Mouse (Mus musculus) ES-E14 (cell line): ENCODE data around the gene Prkaa1.

Experiments used
- CHD2 ChIP-seq: IDR thresholded peaks from 2 replicates; pipeline ENCODE4 v1.6.1; 2014; ENCODE audit warnings: mild to moderate bottlenecking, low read depth, low read length, inconsistent platforms
- MAFK ChIP-seq: IDR thresholded peaks from 2 replicates; pipeline ENCODE4 v1.6.1; 2014; ENCODE audit warnings: mild to moderate bottlenecking, low read depth, low read length, inconsistent platforms; ENCODE audit not compliant: insufficient read depth
- ZNF384 ChIP-seq: IDR thresholded peaks from 2 replicates; pipeline ENCODE4 v1.6.1; 2012; ENCODE audit warnings: low read depth, low read length, inconsistent platforms

DNA sequence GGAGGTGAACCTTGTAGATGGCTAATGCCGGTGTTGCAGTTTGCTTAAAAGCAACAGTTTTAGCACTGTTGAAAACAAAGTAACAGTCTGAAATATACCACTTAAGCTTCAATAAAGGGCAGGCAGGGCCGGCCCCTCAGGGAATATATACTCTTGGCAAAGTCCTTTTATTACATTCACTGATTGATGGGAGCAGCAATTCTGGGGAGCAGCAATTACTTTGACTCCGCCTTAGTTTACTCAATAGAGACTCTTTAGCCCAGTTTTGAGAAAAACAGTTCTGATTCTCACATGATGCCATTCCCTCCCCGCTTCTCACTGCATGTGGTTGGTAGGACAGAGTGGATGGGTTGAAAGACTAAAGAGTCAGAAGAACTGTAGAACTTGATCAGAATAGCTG lies 5.5 kb downstream of the Prkaa1 start:
- TF ChIP-seq CHD2 (no peak), ZNF384 (no peak), MAFK (no peak)
